Comparison of ENCODE assay signal across 7 mouse cellular contexts in the genomic region with DNA sequence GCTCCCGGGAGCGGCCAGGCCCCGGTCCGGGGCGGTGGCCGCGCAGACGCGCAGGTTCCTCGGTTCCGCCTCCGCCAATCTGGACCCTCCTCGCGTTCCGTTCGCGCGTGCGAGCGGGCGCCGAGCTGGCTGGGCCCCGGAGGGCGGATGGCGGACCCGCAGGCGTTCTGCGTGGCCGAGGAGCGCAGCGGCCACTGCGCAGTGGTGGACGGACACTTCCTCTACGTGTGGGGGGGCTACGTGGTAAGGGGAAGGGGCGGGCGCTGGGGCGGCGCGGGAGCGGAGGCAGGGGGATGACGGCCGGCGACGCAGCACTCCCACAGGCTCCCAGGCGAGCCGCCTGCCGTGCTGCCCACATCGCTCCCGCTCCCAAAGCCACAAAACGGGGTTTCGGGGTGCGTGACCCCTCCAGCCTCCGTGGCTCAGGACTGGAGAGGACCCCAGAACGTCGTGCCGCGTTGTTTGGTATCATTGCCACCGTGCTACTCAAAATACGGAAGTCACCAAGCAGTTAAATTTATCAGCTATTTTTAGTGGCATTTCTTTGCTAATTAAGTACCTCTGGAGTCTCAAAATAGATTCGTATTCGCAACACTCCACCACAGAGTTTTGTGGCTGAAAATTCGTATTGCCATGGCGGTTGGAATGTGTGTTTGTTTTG. TPM values are rescaled to one million over a fixed set of nuclear protein-coding genes. Genes with fewer than 3 reads are reported as not detected.
DNase-seq lines count a peak whose midpoint lies in the region; ATAC-seq and TF ChIP-seq lines count a peak whose summit lies in the region.

No protein-coding gene starts in this region.

- ATAC-seq in embryonic facial prominence, embryonic 12.5 days (ENCODE audit: insufficient number of reproducible peaks, insufficient read depth, low FRiP score, low TSS enrichment), result peak; percentile 93
- peak; percentile 91 for ATAC-seq in limb, embryonic 13.5 days (ENCODE audit: low FRiP score, low read depth)
- peak; percentile 97 for ATAC-seq in midbrain, embryonic 15.5 days (replicated peaks)

- peak; percentile 88 for DNase-seq in adrenal gland, postnatal 14 days
- peak; percentile 78 to 85 for DNase-seq in heart, adult 18-20 months
- peak; percentile 73 for DNase-seq in kidney, adult 2 months
- DNase-seq in spleen, adult 2 months (ENCODE audit: low read depth in 1 of 2, low spot score in 2 of 2), result peak; percentile 23 to 54

- peak overlapping the region; percentile 80 for H3K9ac ChIP-seq in embryonic facial prominence, embryonic 12.5 days
- peak overlapping the region; percentile 86 for H3K9ac ChIP-seq in limb, embryonic 13.5 days
- peak overlapping the region; percentile 83 for H3K9ac ChIP-seq in midbrain, embryonic 15.5 days

- peak overlapping the region; percentile 81 for H3K27ac ChIP-seq in embryonic facial prominence, embryonic 12.5 days
- H3K27ac ChIP-seq in kidney, adult 2 months (ENCODE audit: insufficient read depth, low read depth, low read length), result no peak overlapping the region
- H3K27ac ChIP-seq in limb, embryonic 13.5 days, result peak overlapping the region; percentile 79
- peak overlapping the region; percentile 88 for H3K27ac ChIP-seq in midbrain, embryonic 15.5 days
- peak overlapping the region; percentile 73 for H3K27ac ChIP-seq in spleen, adult 2 months (ENCODE audit: insufficient read depth, low read length)

- H3K27me3 ChIP-seq in embryonic facial prominence, embryonic 12.5 days, result no peaks in the 10 kb centered on the region
- no peaks in the 10 kb centered on the region for H3K27me3 ChIP-seq in kidney, adult 2 months (replicated peaks; ENCODE audit: control insufficient read depth, insufficient read depth, low read length)
- no peaks in the 10 kb centered on the region for H3K27me3 ChIP-seq in limb, embryonic 13.5 days
- H3K27me3 ChIP-seq in midbrain, embryonic 15.5 days (replicated peaks), result no peaks in the 10 kb centered on the region
- no peaks in the 10 kb centered on the region for H3K27me3 ChIP-seq in spleen, adult 2 months (ENCODE audit: control insufficient read depth, insufficient read depth, low read length)

- no peak for TF ChIP-seq CTCF in kidney, adult 2 months (conservative IDR thresholded peaks at IDR 0.05; ENCODE audit: insufficient read depth, insufficient read length, low read depth, low read length)
- TF ChIP-seq CTCF in spleen, adult 2 months (IDR thresholded peaks at IDR 0.05; ENCODE audit: extremely low read depth, insufficient read depth, insufficient read length, insufficient replicate concordance), result no peak

- H3K36me3 ChIP-seq in embryonic facial prominence, embryonic 12.5 days, result no peaks in the 10 kb centered on the region
- H3K36me3 ChIP-seq in kidney, adult 2 months (ENCODE audit: control insufficient read depth, insufficient read depth, low read length), result no peaks in the 10 kb centered on the region
- no peaks in the 10 kb centered on the region for H3K36me3 ChIP-seq in limb, embryonic 13.5 days
- no peaks in the 10 kb centered on the region for H3K36me3 ChIP-seq in midbrain, embryonic 15.5 days (replicated peaks)
- no peaks in the 10 kb centered on the region for H3K36me3 ChIP-seq in spleen, adult 2 months (ENCODE audit: control insufficient read depth, insufficient read depth, low read length)

- H3K4me2 ChIP-seq in embryonic facial prominence, embryonic 12.5 days (replicated peaks), result peak overlapping the region; percentile 63
- H3K4me2 ChIP-seq in limb, embryonic 13.5 days (replicated peaks), result peak overlapping the region; percentile 65
- H3K4me2 ChIP-seq in midbrain, embryonic 15.5 days, result peak overlapping the region; percentile 69

- H3K9me3 ChIP-seq in embryonic facial prominence, embryonic 12.5 days, result no peaks in the 10 kb centered on the region
- no peaks in the 10 kb centered on the region for H3K9me3 ChIP-seq in limb, embryonic 13.5 days
- no peaks in the 10 kb centered on the region for H3K9me3 ChIP-seq in midbrain, embryonic 15.5 days

- TF ChIP-seq POLR2A in kidney, adult 2 months (IDR thresholded peaks at IDR 0.05; ENCODE audit: low read depth, low read length), result peak; percentile 11
- TF ChIP-seq POLR2A in spleen, adult 2 months (IDR thresholded peaks at IDR 0.05; ENCODE audit: low read depth, low read length), result peak; percentile 75

- H3K4me3 ChIP-seq in embryonic facial prominence, embryonic 12.5 days, result peak overlapping the region; percentile 68
- peak overlapping the region; percentile 65 for H3K4me3 ChIP-seq in kidney, adult 2 months (ENCODE audit: insufficient read depth, low read depth, low read length)
- peak overlapping the region; percentile 71 for H3K4me3 ChIP-seq in limb, embryonic 13.5 days
- peak overlapping the region; percentile 89 for H3K4me3 ChIP-seq in midbrain, embryonic 15.5 days
- H3K4me3 ChIP-seq in spleen, adult 2 months (ENCODE audit: extremely low read depth, insufficient read depth, insufficient read length), result peak overlapping the region; percentile 87

- peaks cover 8% of the 10 kb centered on the region; the same call in 1 of the 2 replicates for H3K4me1 ChIP-seq in embryonic facial prominence, embryonic 12.5 days
- no peaks in the 10 kb centered on the region for H3K4me1 ChIP-seq in kidney, adult 2 months (ENCODE audit: control insufficient read depth, insufficient read depth, low read length)
- H3K4me1 ChIP-seq in limb, embryonic 13.5 days, result peaks cover 8% of the 10 kb centered on the region
- peaks cover 7% of the 10 kb centered on the region for H3K4me1 ChIP-seq in midbrain, embryonic 15.5 days
- no peaks in the 10 kb centered on the region; the same call in 1 of the 2 replicates for H3K4me1 ChIP-seq in spleen, adult 2 months (ENCODE audit: control insufficient read depth, insufficient read depth, insufficient read length)

- WGBS in embryonic facial prominence, embryonic 12.5 days, result under 1% methylated on average over 58 of the region's 64 CpGs
- WGBS in kidney, adult 2 months, result under 1% methylated on average over 64 of the region's 64 CpGs
- WGBS in limb, embryonic 13.5 days, result under 1% methylated on average over 64 of the region's 64 CpGs
- under 1% methylated on average over 60 of the region's 64 CpGs for WGBS in midbrain, embryonic 15.5 days
- WGBS in spleen, adult 2 months, result under 1% methylated on average over 63 of the region's 64 CpGs

RNA-seq across cellular contexts. Expression of a gene that starts 0.9 kb away (rescaled TPM):
- total RNA-seq in adrenal gland, postnatal 14 days (2021), result 7.8 and 10.0 TPM in 2 replicates
- 5.6 and 7.5 TPM in 2 replicates for polyA plus RNA-seq in embryonic facial prominence, embryonic 12.5 days (2016; fragmentation: Nextera tagmentation; extraction: Ambion mirVana)
- 10 to 100 TPM; 42.1 TPM for total RNA-seq in heart, adult 18-20 months (2021)
- 2.9 and 5.9 TPM in 2 replicates for polyA plus RNA-seq in kidney, adult 2 months (2012; rRNA removed)
- 6.5 and 9.6 TPM in 2 replicates for polyA plus RNA-seq in limb, embryonic 13.5 days (2015; fragmentation: Nextera tagmentation; extraction: Ambion mirVana)
- polyA plus RNA-seq in midbrain, embryonic 15.5 days (2015; fragmentation: Nextera tagmentation; extraction: Ambion mirVana), result 14.6 and 16.0 TPM in 2 replicates
- 2.4 TPM in 2 replicates for polyA plus RNA-seq in spleen, adult 2 months (2012; rRNA removed)

RNA-seq across cellular contexts. Expression of a gene that starts 13.9 kb away (rescaled TPM):
- 5.3 and 5.7 TPM in 2 replicates for total RNA-seq in adrenal gland, postnatal 14 days (2021)
- polyA plus RNA-seq in embryonic facial prominence, embryonic 12.5 days (2016; fragmentation: Nextera tagmentation; extraction: Ambion mirVana), result 25.8 and 26.7 TPM in 2 replicates
- under 1 TPM; 0.37 to 0.49 TPM for total RNA-seq in heart, adult 18-20 months (2021)
- polyA plus RNA-seq in kidney, adult 2 months (2012; rRNA removed), result 1.9 TPM in 2 replicates
- 26.5 and 29.8 TPM in 2 replicates for polyA plus RNA-seq in limb, embryonic 13.5 days (2015; fragmentation: Nextera tagmentation; extraction: Ambion mirVana)
- 3.4 and 4.5 TPM in 2 replicates for polyA plus RNA-seq in midbrain, embryonic 15.5 days (2015; fragmentation: Nextera tagmentation; extraction: Ambion mirVana)
- 4.2 and 4.4 TPM in 2 replicates for polyA plus RNA-seq in spleen, adult 2 months (2012; rRNA removed)

RNA-seq across cellular contexts. Expression of a gene that starts 37.8 kb away (rescaled TPM):
- 3.9 and 4.4 TPM in 2 replicates for total RNA-seq in adrenal gland, postnatal 14 days (2021)
- polyA plus RNA-seq in embryonic facial prominence, embryonic 12.5 days (2016; fragmentation: Nextera tagmentation; extraction: Ambion mirVana), result 29.7 and 37.8 TPM in 2 replicates
- total RNA-seq in heart, adult 18-20 months (2021), result 1 to 10 TPM; 1.7 to 2.5 TPM
- 0.57 and 0.78 TPM in 2 replicates for polyA plus RNA-seq in kidney, adult 2 months (2012; rRNA removed)
- polyA plus RNA-seq in limb, embryonic 13.5 days (2015; fragmentation: Nextera tagmentation; extraction: Ambion mirVana), result 31.8 and 32.1 TPM in 2 replicates
- 9.0 and 12.4 TPM in 2 replicates for polyA plus RNA-seq in midbrain, embryonic 15.5 days (2015; fragmentation: Nextera tagmentation; extraction: Ambion mirVana)
- polyA plus RNA-seq in spleen, adult 2 months (2012; rRNA removed), result 0.25 and 0.47 TPM in 2 replicates

RNA-seq across cellular contexts. Expression of a gene that starts 43.7 kb away (rescaled TPM):
- total RNA-seq in adrenal gland, postnatal 14 days (2021), result 1.0 and 1.7 TPM in 2 replicates
- polyA plus RNA-seq in embryonic facial prominence, embryonic 12.5 days (2016; fragmentation: Nextera tagmentation; extraction: Ambion mirVana), result 14.6 and 15.0 TPM in 2 replicates
- under 1 TPM; 0.57 to 0.65 TPM for total RNA-seq in heart, adult 18-20 months (2021)
- 1.3 and 1.5 TPM in 2 replicates for polyA plus RNA-seq in kidney, adult 2 months (2012; rRNA removed)
- polyA plus RNA-seq in limb, embryonic 13.5 days (2015; fragmentation: Nextera tagmentation; extraction: Ambion mirVana), result 10.4 and 11.4 TPM in 2 replicates
- 8.2 and 8.5 TPM in 2 replicates for polyA plus RNA-seq in midbrain, embryonic 15.5 days (2015; fragmentation: Nextera tagmentation; extraction: Ambion mirVana)
- 1.4 and 1.5 TPM in 2 replicates for polyA plus RNA-seq in spleen, adult 2 months (2012; rRNA removed)

RNA-seq across cellular contexts. Expression of a gene that starts 45.0 kb away (rescaled TPM):
- total RNA-seq in adrenal gland, postnatal 14 days (2021), result 6.2 and 7.2 TPM in 2 replicates
- 31.3 and 37.5 TPM in 2 replicates for polyA plus RNA-seq in embryonic facial prominence, embryonic 12.5 days (2016; fragmentation: Nextera tagmentation; extraction: Ambion mirVana)
- total RNA-seq in heart, adult 18-20 months (2021), result 1 to 10 TPM; 2.8 to 3.1 TPM
- polyA plus RNA-seq in kidney, adult 2 months (2012; rRNA removed), result 2.6 and 3.1 TPM in 2 replicates
- 38.7 and 40.4 TPM in 2 replicates for polyA plus RNA-seq in limb, embryonic 13.5 days (2015; fragmentation: Nextera tagmentation; extraction: Ambion mirVana)
- polyA plus RNA-seq in midbrain, embryonic 15.5 days (2015; fragmentation: Nextera tagmentation; extraction: Ambion mirVana), result 12.7 and 14.6 TPM in 2 replicates
- 1.8 and 3.1 TPM in 2 replicates for polyA plus RNA-seq in spleen, adult 2 months (2012; rRNA removed)
